Mouse (Mus musculus) urinary bladder, postnatal 25 days (tissue): Measurements from ENCODE around the gene Olfr1193.
"Not testable (repeated sequence)": the region's sequence is repeated elsewhere in the genome, so short reads cannot be mapped to it uniquely, and the experiment has no call there.

Source experiments
- DNase-seq: peaks from one replicate; pipeline ENCODE4 v3.0.0; 2022; ENCODE audit warnings: low spot score

The Olfr1193 gene

DNA sequence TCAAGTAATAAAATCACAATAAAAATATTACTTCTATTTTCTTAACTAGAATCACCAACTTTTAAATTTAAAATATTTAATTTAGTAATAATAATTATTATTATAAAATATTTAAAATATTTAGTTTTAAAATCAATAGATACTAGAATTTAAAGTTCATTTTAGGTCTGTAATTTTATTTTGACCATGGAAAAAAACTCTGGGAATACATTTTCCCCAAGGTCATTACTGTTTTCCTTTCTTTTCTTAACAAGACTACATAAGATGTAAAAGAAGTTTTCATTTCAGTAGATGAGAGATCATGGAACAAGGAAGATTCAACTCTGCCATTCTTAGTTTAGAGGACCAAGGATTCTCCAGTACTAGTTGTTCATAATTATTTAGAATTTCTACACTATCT, at the start of gene Olfr1193:
TSS of gene Olfr1193 (plus strand) at position 301 of the 400 bp plus-strand sequence.
- not testable (repeated sequence) for DNase-seq

DNA sequence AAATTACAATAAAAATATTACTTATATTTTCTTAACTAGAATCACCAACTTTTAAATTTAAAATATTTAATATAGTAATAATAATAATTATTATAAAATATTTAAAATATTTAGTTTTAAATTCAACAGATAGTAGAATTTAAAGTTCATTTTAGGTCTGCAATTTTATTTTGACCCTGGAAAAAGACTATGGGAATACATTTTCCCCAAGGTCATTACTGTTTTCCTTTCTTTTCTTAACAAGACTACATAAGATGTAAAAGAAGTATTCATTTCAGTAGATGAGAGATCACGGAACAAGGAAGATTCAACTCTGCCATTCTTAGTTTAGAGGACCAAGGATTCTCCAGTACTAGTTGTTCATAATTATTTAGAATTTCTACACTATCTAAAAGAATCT, 35.2 kb upstream of the Olfr1193 start, which contains the start of gene Olfr1191-ps1:
TSS of gene Olfr1191-ps1 (plus strand) at position 301 of the 400 bp plus-strand sequence.
- DNase-seq = not testable (repeated sequence)

DNA sequence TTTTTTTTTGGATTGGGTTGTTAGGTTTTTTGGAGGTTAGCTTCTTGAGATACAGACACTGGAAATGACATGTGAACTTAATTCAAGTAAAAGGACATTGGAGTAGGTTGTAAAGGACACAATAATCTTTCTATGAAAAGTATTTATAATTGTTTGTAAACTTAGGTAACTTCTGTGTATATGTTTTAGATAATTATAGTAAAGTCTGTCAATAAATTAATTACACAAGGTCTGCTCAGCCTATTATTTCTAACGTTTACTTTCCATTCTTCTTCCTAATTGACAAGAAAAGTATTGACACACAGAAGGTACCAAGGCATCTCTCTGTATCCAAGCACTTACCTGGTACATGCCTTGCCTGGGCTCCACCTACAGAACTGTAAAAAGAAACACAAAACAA, 27.2 kb upstream of the Olfr1193 start, which contains the start of gene Olfr1192-ps1:
TSS of gene Olfr1192-ps1 (plus strand) at position 301 of the 400 bp plus-strand sequence.
- no peak for DNase-seq

DNA sequence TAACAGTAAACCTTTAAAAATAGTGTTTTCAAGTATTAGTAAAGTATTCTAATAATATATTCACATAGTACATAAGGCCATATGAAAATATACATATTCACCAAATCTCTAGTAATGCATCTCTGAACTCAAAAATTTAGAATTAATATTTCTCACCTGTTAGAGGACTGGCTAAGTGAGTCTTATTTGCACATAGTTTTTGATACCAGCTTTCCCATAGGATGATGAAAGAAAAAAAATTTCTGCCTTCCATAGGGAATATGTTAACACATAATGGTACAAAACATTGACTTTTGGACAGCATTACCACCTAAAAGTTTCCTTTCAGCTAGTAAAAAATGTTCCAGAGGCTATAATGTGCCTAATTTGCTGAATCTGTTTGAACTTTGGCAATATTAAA, 13.7 kb downstream of the Olfr1193 start, which contains the start of gene Olfr1195:
TSS of gene Olfr1195 (minus strand) at position 101 of the 400 bp plus-strand sequence.
- DNase-seq = no peak

DNA sequence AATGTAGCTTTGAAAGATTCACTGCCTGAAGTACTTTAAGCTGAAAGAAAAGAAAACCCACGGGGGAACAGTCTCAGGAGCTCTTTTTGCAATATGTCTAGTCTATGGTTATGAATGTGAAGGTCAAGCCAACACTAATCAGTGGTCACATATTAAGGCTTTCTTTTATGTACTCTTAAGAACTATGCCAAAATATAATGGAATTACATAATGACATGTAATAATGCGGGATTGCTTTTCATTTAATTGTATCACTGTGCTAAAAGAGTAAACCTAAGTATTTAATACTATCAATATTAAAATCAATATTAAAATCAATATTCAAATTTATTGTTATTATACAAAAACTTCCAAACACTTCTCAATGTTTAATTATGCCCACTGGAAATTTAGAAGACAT, 29.1 kb downstream of the Olfr1193 start, which contains the start of gene Olfr1196:
TSS of gene Olfr1196 (minus strand) at position 101 of the 400 bp plus-strand sequence.
- no peak for DNase-seq
